Mouse (Mus musculus) E14TG2a.4 (cell line): ENCODE data around the gene Dnajb14.

Source experiments
- CTCF ChIP-seq: conservative IDR thresholded peaks from 2 replicates; pipeline ENCODE4 v1.5.1; 2014; ENCODE audit warnings: low read length
- NANOG ChIP-seq: IDR thresholded peaks from 2 replicates; pipeline ENCODE4 v1.6.1; 2014; ENCODE audit warnings: borderline replicate concordance, low read length, mixed read lengths

DNA sequence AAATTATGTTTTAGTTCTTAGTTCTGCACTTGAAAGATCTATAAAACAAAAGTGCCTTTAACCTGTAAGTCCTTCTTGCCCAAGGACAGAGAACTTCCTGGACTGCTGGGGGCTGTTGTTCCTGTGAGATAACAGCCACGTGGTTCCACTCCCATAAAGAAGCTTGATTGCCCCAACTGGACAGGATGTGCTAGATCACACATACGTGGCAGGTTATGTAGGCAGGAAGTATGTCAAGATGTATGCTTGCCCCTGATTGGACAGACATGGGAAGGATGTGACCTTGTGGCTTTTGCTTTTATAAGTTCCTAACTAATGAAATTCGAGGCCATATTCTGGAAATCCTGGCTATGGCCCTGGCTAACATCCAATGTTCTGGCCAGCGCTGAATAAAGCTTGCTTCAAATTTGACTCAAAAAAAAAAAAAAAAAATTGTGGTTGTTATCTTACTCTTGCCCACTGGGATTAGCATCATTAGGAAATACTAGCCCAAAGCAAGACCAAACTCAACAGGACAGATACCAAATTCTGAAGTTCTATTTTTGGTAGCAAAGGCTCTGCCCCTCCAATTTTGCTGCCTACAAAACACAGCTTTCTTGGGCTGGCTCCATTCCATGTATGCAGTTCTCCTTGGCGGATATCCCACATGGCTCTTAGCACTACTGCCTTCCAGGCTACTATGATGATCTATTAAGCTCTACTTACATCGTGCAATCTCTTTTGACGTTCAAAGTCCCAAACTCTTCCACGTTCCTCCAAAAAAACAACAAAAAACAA lies 6.9 kb upstream of the Dnajb14 start:
- TF ChIP-seq CTCF (no peak), NANOG (no peak)
